Mouse (Mus musculus) layer of hippocampus, adult 6 months (tissue): ENCODE measurements around the gene Elf2. TPM values are rescaled to one million over a fixed set of nuclear protein-coding genes. Genes with fewer than 3 reads are reported as not detected.

Experiments
- long read RNA-seq, 2 experiments: library from polyadenylated mRNA; unstranded; transcript quantifications; one replicate each; pipeline ENCODE4 v2.0.0; 2019 to 2020
- microRNA-seq: library from miRNA; unstranded; fragments of <30 nt; microRNA quantifications from one replicate; pipeline ENCODE4 v1.2.0, GENCODE M21; 2020
- polyA plus RNA-seq: library from polyadenylated mRNA; unstranded; fragments of <200 nt; fragmentation: Nextera tagmentation; gene quantifications from 2 replicates; pipeline ENCODE4 v1.2.3, GENCODE M21; 2021

Elf2 gene
- polyA plus RNA-seq: 14.9 and 16.6 TPM in 2 replicates
- long read RNA-seq, experiment 1, partial matches to known transcripts: 7 of 13 reads
- long read RNA-seq, experiment 1, other reads (novel, unspliced or antisense): 1 of 13 reads
- long read RNA-seq, experiment 2, full-length matches to known transcripts: 14 of 21 reads
- long read RNA-seq, experiment 2, partial matches to known transcripts: 3 of 21 reads
- long read RNA-seq, experiment 2, other reads (novel, unspliced or antisense): 4 of 21 reads

GRCm38 (mm10) chr3:51340552-51341267 is at the start of gene Elf2:
Gene Elf2 (minus strand): TSS chr3:51340663.

DNA sequence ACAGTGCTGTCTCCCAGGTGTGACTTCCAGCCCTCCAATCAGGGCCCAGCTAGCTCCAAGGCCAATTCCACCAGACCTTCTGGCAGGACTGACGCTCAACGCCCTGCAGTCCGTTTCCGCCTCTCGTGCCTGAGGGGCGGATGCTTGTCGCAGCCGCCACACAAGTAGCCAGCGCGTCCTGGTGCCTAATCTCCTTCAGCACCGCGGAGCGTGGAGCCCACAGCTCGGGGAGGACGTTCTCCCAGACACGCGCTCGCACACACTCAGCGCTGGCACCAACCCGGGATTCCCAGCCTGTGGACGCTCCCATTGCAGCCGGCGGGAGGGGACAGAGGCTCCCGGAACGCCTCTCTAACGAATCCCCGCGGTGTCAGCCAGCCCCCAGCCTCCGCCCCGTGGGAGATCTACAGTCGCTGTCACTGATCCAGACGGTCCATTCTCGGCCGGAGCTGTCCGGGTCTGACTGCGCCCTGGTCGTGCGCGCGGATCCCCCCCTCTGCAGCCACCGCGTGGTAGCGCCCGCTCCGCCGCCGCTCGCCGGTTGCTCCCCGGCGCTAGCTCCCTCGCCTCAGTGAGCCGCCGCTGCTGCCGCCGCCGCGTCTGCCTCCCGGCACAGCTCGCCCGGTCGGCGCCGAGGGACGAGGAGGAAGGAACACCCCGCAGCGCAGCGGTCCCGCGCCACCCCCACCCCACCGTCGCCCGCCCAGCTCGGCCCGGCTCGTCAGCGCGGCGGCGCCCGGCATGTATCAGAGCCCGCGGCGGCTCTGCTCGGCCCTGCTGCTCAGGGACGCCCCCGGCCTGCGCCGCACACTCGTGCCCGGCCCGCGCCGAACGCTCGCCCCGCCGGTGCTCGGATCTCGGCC is 115.9 kb downstream of the Elf2 start, which contains the start of gene Noct:
Gene Noct, plus strand, starts transcription at position 85 of the 863 bp plus-strand sequence.

Small RNA genes lying within 50 kb of the gene (microRNA-seq; reads per million reads assigned to microRNA genes)
- gene Gm24282: not detected

Other genes starting within 250 kb of the Elf2 start
- 16.3 and 22.1 TPM in 2 replicates for gene Noct, start 116.2 kb downstream of the Elf2 start, polyA plus RNA-seq
- gene Mgarp, start 56.1 kb upstream of the Elf2 start, polyA plus RNA-seq: 0.15 and 0.23 TPM in 2 replicates
- 1,793 and 2,200 TPM in 2 replicates for gene Ndufc1, start 68.3 kb upstream of the Elf2 start, polyA plus RNA-seq
- gene Naa15, start 74.5 kb upstream of the Elf2 start, polyA plus RNA-seq: 10.3 and 11.2 TPM in 2 replicates
- gene Rab33b, start 143.3 kb upstream of the Elf2 start, polyA plus RNA-seq: 22.8 and 23.0 TPM in 2 replicates
- 9.6 and 13.1 TPM in 2 replicates for gene Setd7, start 220.2 kb upstream of the Elf2 start, polyA plus RNA-seq